ENCODE assay signal across 8 mouse cellular contexts in genomic region chr7:43464864-43465343, GRCm38 (mm10). TPM values are rescaled to one million over a fixed set of nuclear protein-coding genes. Genes with fewer than 3 reads are reported as not detected.
DNase-seq lines count a peak whose midpoint lies in the region; ATAC-seq and TF ChIP-seq lines count a peak whose summit lies in the region.

No protein-coding gene starts in this region.

- peaks cover 23% of the 10 kb centered on the region for H3K4me1 ChIP-seq in erythroblast, embryonic 14.5 days (ENCODE audit: control insufficient read depth)
- H3K4me1 ChIP-seq in forebrain, embryonic 13.5 days: peaks cover 18% of the 10 kb centered on the region
- peaks cover 17% of the 10 kb centered on the region for H3K4me1 ChIP-seq in limb, embryonic 10.5 days

- H3K27ac ChIP-seq in forebrain, embryonic 13.5 days: no peak overlapping the region
- H3K27ac ChIP-seq in limb, embryonic 10.5 days: 0 out of 2 replicates have a peak overlapping the region, but pooled peaks have one; percentile 62

- H3K27me3 ChIP-seq in erythroblast, embryonic 14.5 days (ENCODE audit: control insufficient read depth): peaks cover 17% of the 10 kb centered on the region
- H3K27me3 ChIP-seq in forebrain, embryonic 13.5 days: peaks cover 29% of the 10 kb centered on the region
- H3K27me3 ChIP-seq in limb, embryonic 10.5 days (ENCODE audit: low read depth, poor library complexity, severe bottlenecking): peaks cover 54% of the 10 kb centered on the region
- H3K27me3 ChIP-seq in myocyte (ENCODE audit: control insufficient read depth, insufficient read depth, insufficient read length): no peaks in the 10 kb centered on the region

- peak overlapping the region; percentile 62 for H3K4me3 ChIP-seq in erythroblast, embryonic 14.5 days (replicated peaks)
- H3K4me3 ChIP-seq in forebrain, embryonic 13.5 days: peak overlapping the region; percentile 45
- peak overlapping the region; percentile 57 for H3K4me3 ChIP-seq in limb, embryonic 10.5 days
- H3K4me3 ChIP-seq in myocyte: peak overlapping the region; percentile 32

- no peaks in the 10 kb centered on the region for H3K9me3 ChIP-seq in erythroblast, embryonic 14.5 days (ENCODE audit: control insufficient read depth, low read length)
- no peaks in the 10 kb centered on the region for H3K9me3 ChIP-seq in forebrain, embryonic 13.5 days (replicated peaks)
- H3K9me3 ChIP-seq in limb, embryonic 10.5 days (replicated peaks): no peaks in the 10 kb centered on the region

- TF ChIP-seq POLR2A in myocyte (IDR thresholded peaks at IDR 0.05; ENCODE audit: insufficient read length, low read depth): no peak

- H3K9ac ChIP-seq in forebrain, embryonic 13.5 days: peak overlapping the region; percentile 53

- no peaks in the 10 kb centered on the region for H3K79me2 ChIP-seq in myocyte (ENCODE audit: control insufficient read depth, insufficient read depth)

- no peak for ATAC-seq in erythroblast, adult 5-6 weeks (replicated peaks; ENCODE audit: low FRiP score, poor library complexity, severe bottlenecking)
- peak; percentile 14 for ATAC-seq in forebrain, embryonic 13.5 days

- DNase-seq in CD4-positive, CD25-positive, alpha-beta regulatory T cell, adult 2 months (ENCODE audit: low read depth, low spot score): peak; percentile 47
- DNase-seq in limb, embryonic 10.5 days (ENCODE audit: low spot score): no peak
- DNase-seq in right cerebral cortex, adult 18-20 months: no peak
- DNase-seq in layer of hippocampus, adult 8-10 months (ENCODE audit: low spot score in 2 of 2): no peak

- H3K4me2 ChIP-seq in forebrain, embryonic 13.5 days: peak overlapping the region; percentile 81
- peak overlapping the region; percentile 97 for H3K4me2 ChIP-seq in myocyte (ENCODE audit: low read depth)

- no peaks in the 10 kb centered on the region for H3K36me3 ChIP-seq in erythroblast, embryonic 14.5 days (ENCODE audit: control insufficient read depth)
- no peaks in the 10 kb centered on the region for H3K36me3 ChIP-seq in forebrain, embryonic 13.5 days (ENCODE audit: poor library complexity, severe bottlenecking)
- H3K36me3 ChIP-seq in limb, embryonic 10.5 days: no peaks in the 10 kb centered on the region
- H3K36me3 ChIP-seq in myocyte (ENCODE audit: control insufficient read depth, insufficient read depth): no peaks in the 10 kb centered on the region

- 6% methylated on average over 35 of the region's 35 CpGs for WGBS in forebrain, embryonic 13.5 days
- WGBS in limb, embryonic 10.5 days: 8% methylated on average over 35 of the region's 35 CpGs

- no peak overlapping the region for H3ac ChIP-seq in myocyte (ENCODE audit: control insufficient read depth, insufficient read length)

TF ChIP-seq in myocyte, 11 proteins besides CTCF, POLR2A, EP300 and RAD21:
- TF ChIP-seq MYOD1 (IDR thresholded peaks at IDR 0.05; ENCODE audit: control insufficient read depth in 1 of 3, insufficient read length in 2 of 3, low read depth in 2 of 3) (peak in 1 of 3 experiments; percentile 2), E2F4 (IDR thresholded peaks at IDR 0.05; ENCODE audit: insufficient read depth) (no peak)

RNA-seq across cellular contexts. Expression of gene Vsig10l, which starts 2.0 kb away (rescaled TPM):
- polyA plus RNA-seq in erythroblast, embryonic 14.5 days (2012): 0.06 and 0.10 TPM in 2 replicates
- total RNA-seq in erythroblast, adult 5-6 weeks (2015; ENCODE audit: low replicate concordance): 2.5 and 3.7 TPM in 2 replicates
- 1.3 and 1.4 TPM in 2 replicates for total RNA-seq in erythroblast, adult 5-6 weeks (2017; ENCODE audit: low replicate concordance)
- polyA plus RNA-seq in forebrain, embryonic 13.5 days (2015; fragmentation: Nextera tagmentation; extraction: Ambion mirVana): 4.2 and 4.9 TPM in 2 replicates
- 1.2 and 1.3 TPM in 2 replicates for polyA plus RNA-seq in limb, embryonic 10.5 days (2016; fragmentation: Nextera tagmentation; extraction: Ambion mirVana)
- polyA plus RNA-seq in myocyte (2012; fragmentation: generic; extraction: Trizol): 0.73 TPM
- 1 to 10 TPM; 2.3 to 4.5 (median 3.9) TPM for total RNA-seq in layer of hippocampus, adult 8-10 months (2022)

RNA-seq across cellular contexts. Expression of gene Gm45233, which starts 21.0 kb away (rescaled TPM):
- not detected in 2 replicates for polyA plus RNA-seq in erythroblast, embryonic 14.5 days (2012)
- total RNA-seq in erythroblast, adult 5-6 weeks (2015; ENCODE audit: low replicate concordance): not detected in 2 replicates
- not detected in 2 replicates for total RNA-seq in erythroblast, adult 5-6 weeks (2017; ENCODE audit: low replicate concordance)
- 0.26 and 0.47 TPM in 2 replicates for polyA plus RNA-seq in forebrain, embryonic 13.5 days (2015; fragmentation: Nextera tagmentation; extraction: Ambion mirVana)
- polyA plus RNA-seq in limb, embryonic 10.5 days (2016; fragmentation: Nextera tagmentation; extraction: Ambion mirVana): 0.78 TPM in 1 of 2 replicates, not detected in the other
- 0.12 TPM for polyA plus RNA-seq in myocyte (2012; fragmentation: generic; extraction: Trizol)
- total RNA-seq in layer of hippocampus, adult 8-10 months (2022): 1 to 10 TPM in 2 of 4 experiments, under 1 TPM in 1, not detected in 1; 0.65 to 2.6 (median 1.7) TPM

RNA-seq across cellular contexts. Expression of gene Etfb, which starts 21.0 kb away (rescaled TPM):
- 8.9 and 11.8 TPM in 2 replicates for polyA plus RNA-seq in erythroblast, embryonic 14.5 days (2012)
- total RNA-seq in erythroblast, adult 5-6 weeks (2015; ENCODE audit: low replicate concordance): 38.8 and 72.3 TPM in 2 replicates
- total RNA-seq in erythroblast, adult 5-6 weeks (2017; ENCODE audit: low replicate concordance): 73.2 and 98.0 TPM in 2 replicates
- polyA plus RNA-seq in forebrain, embryonic 13.5 days (2015; fragmentation: Nextera tagmentation; extraction: Ambion mirVana): 152 and 167 TPM in 2 replicates
- 240 and 248 TPM in 2 replicates for polyA plus RNA-seq in limb, embryonic 10.5 days (2016; fragmentation: Nextera tagmentation; extraction: Ambion mirVana)
- 244 TPM for polyA plus RNA-seq in myocyte (2012; fragmentation: generic; extraction: Trizol)
- total RNA-seq in layer of hippocampus, adult 8-10 months (2022): 10 to 100 TPM; 59.8 to 75.6 (median 69.4) TPM

RNA-seq across cellular contexts. Expression of gene Cldnd2, which starts 24.3 kb away (rescaled TPM):
- not detected in 2 replicates for polyA plus RNA-seq in erythroblast, embryonic 14.5 days (2012)
- total RNA-seq in erythroblast, adult 5-6 weeks (2015; ENCODE audit: low replicate concordance): not detected in 2 replicates
- not detected in 2 replicates for total RNA-seq in erythroblast, adult 5-6 weeks (2017; ENCODE audit: low replicate concordance)
- not detected in 2 replicates for polyA plus RNA-seq in forebrain, embryonic 13.5 days (2015; fragmentation: Nextera tagmentation; extraction: Ambion mirVana)
- not detected in 2 replicates for polyA plus RNA-seq in limb, embryonic 10.5 days (2016; fragmentation: Nextera tagmentation; extraction: Ambion mirVana)
- polyA plus RNA-seq in myocyte (2012; fragmentation: generic; extraction: Trizol): not detected
- not detected for total RNA-seq in layer of hippocampus, adult 8-10 months (2022)

RNA-seq across cellular contexts. Expression of gene Iglon5, which starts 25.0 kb away (rescaled TPM):
- polyA plus RNA-seq in erythroblast, embryonic 14.5 days (2012): 0.01 TPM in 1 of 2 replicates, not detected in the other
- total RNA-seq in erythroblast, adult 5-6 weeks (2015; ENCODE audit: low replicate concordance): not detected in 2 replicates
- total RNA-seq in erythroblast, adult 5-6 weeks (2017; ENCODE audit: low replicate concordance): not detected in 2 replicates
- polyA plus RNA-seq in forebrain, embryonic 13.5 days (2015; fragmentation: Nextera tagmentation; extraction: Ambion mirVana): 3.7 and 4.9 TPM in 2 replicates
- polyA plus RNA-seq in limb, embryonic 10.5 days (2016; fragmentation: Nextera tagmentation; extraction: Ambion mirVana): 0.21 and 0.46 TPM in 2 replicates
- 4.9 TPM for polyA plus RNA-seq in myocyte (2012; fragmentation: generic; extraction: Trizol)
- 10 to 100 TPM; 21.4 to 23.8 (median 22.9) TPM for total RNA-seq in layer of hippocampus, adult 8-10 months (2022)

Comparison
In these comparisons a context has a peak if more than half of its experiments do, and no peak if none do; other contexts are left out.
1. RNA of gene Etfb, which starts 21.0 kb away (polyA plus RNA-seq): 240 to 248 TPM in limb, embryonic 10.5 days, 244 TPM in myocyte (single experiment) and 152 to 167 TPM in forebrain, embryonic 13.5 days; 8.9 to 11.8 TPM in erythroblast, embryonic 14.5 days; every median in the first group is over 10 times any median in the second.
2. Peak in every context shown above with its lines, with median percentiles within 50 percentile points of each other: H3K4me3 ChIP-seq.